Mouse (Mus musculus) forebrain, postnatal 0 days (tissue): ENCODE data around the gene Apold1. TPM values are rescaled to one million over a fixed set of nuclear protein-coding genes. Genes with fewer than 3 reads are reported as not detected.

Experiments
- ATAC-seq: fragments of 200-750 bp; cut with Nextera tagmentation; 2 replicates; pipeline ENCODE4 v1.8.0; 2017; ENCODE audit warnings: mild to moderate bottlenecking, moderate library complexity
- DNase-seq: peaks from one replicate; pipeline ENCODE4 v3.0.0-alpha.2; 2015
- H3K27ac ChIP-seq: fragments of 300-500 bp; sonication (generic); 2 replicates; pipeline ENCODE4 v1.5.1; 2014; ENCODE audit warnings: low read depth, mild to moderate bottlenecking, antibody characterized with exemption, low read length, moderate library complexity, mixed read lengths
- H3K27me3 ChIP-seq: fragments of 300-500 bp; sonication (generic); 2 replicates; pipeline ENCODE4 v1.6.1; 2014; ENCODE audit warnings: mild to moderate bottlenecking, low read length, mixed read lengths; ENCODE audit not compliant: insufficient read depth
- H3K36me3 ChIP-seq: fragments of 300-500 bp; sonication (generic); 2 replicates; pipeline ENCODE4 v1.6.1; 2014; ENCODE audit warnings: mild to moderate bottlenecking, moderate library complexity; ENCODE audit not compliant: insufficient read depth
- H3K4me1 ChIP-seq: fragments of 300-500 bp; sonication (generic); 2 replicates; pipeline ENCODE4 v1.6.1; 2014; ENCODE audit warnings: antibody characterized with exemption; ENCODE audit not compliant: insufficient read depth
- H3K4me2 ChIP-seq: fragments of 300-500 bp; sonication (generic); 2 replicates; pipeline ENCODE4 v1.6.1; 2014; ENCODE audit warnings: low read depth, mild to moderate bottlenecking, moderate library complexity
- H3K4me3 ChIP-seq: fragments of 300-500 bp; sonication (generic); 2 replicates; pipeline ENCODE4 v1.5.1; 2014; ENCODE audit warnings: low read depth, low read length, mixed read lengths
- H3K9ac ChIP-seq: fragments of 300-500 bp; sonication (generic); 2 replicates; pipeline ENCODE4 v1.6.1; 2014; ENCODE audit warnings: mild to moderate bottlenecking
- H3K9me3 ChIP-seq: fragments of 300-500 bp; sonication (generic); 2 replicates; pipeline ENCODE4 v1.6.1; 2016; ENCODE audit warnings: low read length
- CTCF ChIP-seq: sonication (generic); IDR thresholded peaks from 2 replicates; pipeline ENCODE4 v1.5.1; 2016; ENCODE audit warnings: antibody characterized with exemption, control low read depth, low read depth
- WGBS: fragments of 180-500 bp; shearing (Covaris S2); extraction: QIAGEN DNeasy Blood & Tissue Kit; methylation state at CpG from one replicate; pipeline ENCODE4 v1.1.7; 2014; 5-methylcytosine and 5-hydroxymethylcytosine counted together
- polyA plus RNA-seq: library from polyadenylated mRNA; unstranded; fragments of >200 nt; fragmentation: Nextera tagmentation; extraction: Ambion mirVana; gene quantifications from 2 replicates; pipeline ENCODE4 v1.2.1, GENCODE M21; 2015
- total RNA-seq: library from RNA; depleted of rRNA; stranded (reverse); fragments of >200 nt; gene quantifications from 2 replicates; pipeline ENCODE4 v1.2.3, GENCODE M21; 2014

Apold1 gene
- total and polyA plus RNA-seq, 2 experiments from 2014 or later, result 5.9 to 8.7 TPM

- ATAC-seq (peak; percentile 97), DNase-seq (peak; percentile 96)
- peaks cover 5% of the 10 kb centered on the region; the same call in 1 of the 2 replicates for H3K4me1 ChIP-seq
- no peaks in the 10 kb centered on the region for H3K27me3 ChIP-seq
- peaks cover 27% of the 10 kb centered on the region for H3K36me3 ChIP-seq
- H3K4me3 ChIP-seq, result peak within 1 kb of the TSS; percentile 69
- peak within 1 kb of the TSS; percentile 57 for H3K4me2 ChIP-seq
- peak within 1 kb of the TSS; percentile 76 for H3K9ac ChIP-seq
- WGBS, result 4% methylated on average over 19 of the region's 19 CpGs
- H3K27ac ChIP-seq, result peak within 1 kb of the TSS; percentile 31; the same call in 1 of the 2 replicates
- no peaks in the 10 kb centered on the region for H3K9me3 ChIP-seq
- TF ChIP-seq CTCF, result peak; percentile 100
These were observed 29.7 kb downstream of the Apold1 start, which contains the start of gene Ddx47 for GRCm38 (mm10) chr6:135011048-135011733. TSS of gene Ddx47 (plus strand) at chr6:135011612.

DNA sequence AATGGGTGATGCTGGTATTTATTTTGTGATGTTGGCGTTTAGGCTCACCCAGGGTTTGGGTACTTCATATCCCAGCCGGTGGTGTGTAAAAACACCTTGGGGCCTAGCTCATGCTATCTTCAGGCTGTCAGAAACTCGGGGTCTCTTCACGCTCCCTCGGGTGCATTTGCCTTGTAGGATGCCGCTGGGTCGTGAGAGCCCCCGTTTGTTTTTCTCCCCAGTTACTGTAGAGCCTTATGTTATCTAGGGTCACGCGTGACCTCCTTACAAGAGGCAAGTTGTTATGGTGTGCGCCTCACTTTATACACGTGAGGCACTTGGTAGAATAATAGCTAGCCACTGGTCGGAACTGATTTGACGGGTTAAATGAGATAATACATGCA is 30.2 kb downstream of the Apold1 start:
- TF ChIP-seq CTCF, result no peak
- WGBS, result 3% methylated on average over 14 of the region's 14 CpGs
- Histone ChIP-seq H3K9me3 (no peaks in the 10 kb centered on the region), H3K9ac (peak overlapping the region; percentile 76), H3K4me3 (peak overlapping the region; percentile 69), H3K4me1 (peaks cover 5% of the 10 kb centered on the region; the same call in 1 of the 2 replicates), H3K4me2 (peak overlapping the region; percentile 57), H3K27ac (peak overlapping the region; percentile 31; the same call in 1 of the 2 replicates), H3K36me3 (peaks cover 33% of the 10 kb centered on the region), H3K27me3 (no peaks in the 10 kb centered on the region)
- ATAC-seq (peak; percentile 66), DNase-seq (no peak)

- Histone ChIP-seq H3K9ac (no peak overlapping the region), H3K4me3 (no peak overlapping the region), H3K27ac (no peak overlapping the region), H3K9me3 (no peaks in the 10 kb centered on the region), H3K4me1 (peaks cover 3% of the 10 kb centered on the region; the same call in 1 of the 2 replicates), H3K27me3 (no peaks in the 10 kb centered on the region), H3K36me3 (peaks cover 86% of the 10 kb centered on the region), H3K4me2 (no peak overlapping the region)
- 95% methylated on average over 11 of the region's 11 CpGs for WGBS
- no peak for TF ChIP-seq CTCF
- ATAC-seq, result no peak
- no peak for DNase-seq
These were observed 35.7 kb downstream of the Apold1 start for GRCm38 (mm10) chr6:135017211-135017610.

GRCm38 (mm10) chr6:135019564-135019963 is 38.0 kb downstream of the Apold1 start:
- H3K27me3 ChIP-seq, result no peaks in the 10 kb centered on the region
- no peak overlapping the region for H3K4me2 ChIP-seq
- no peak overlapping the region for H3K9ac ChIP-seq
- no peak overlapping the region for H3K4me3 ChIP-seq
- DNase-seq (no peak), ATAC-seq (peak; percentile 20; the same call in 1 of the 2 replicates)
- peaks cover 98% of the 10 kb centered on the region for H3K36me3 ChIP-seq
- H3K4me1 ChIP-seq, result no peaks in the 10 kb centered on the region
- no peak for TF ChIP-seq CTCF
- 90% methylated on average over 10 of the region's 10 CpGs for WGBS
- no peak overlapping the region for H3K27ac ChIP-seq
- H3K9me3 ChIP-seq, result no peaks in the 10 kb centered on the region

DNA sequence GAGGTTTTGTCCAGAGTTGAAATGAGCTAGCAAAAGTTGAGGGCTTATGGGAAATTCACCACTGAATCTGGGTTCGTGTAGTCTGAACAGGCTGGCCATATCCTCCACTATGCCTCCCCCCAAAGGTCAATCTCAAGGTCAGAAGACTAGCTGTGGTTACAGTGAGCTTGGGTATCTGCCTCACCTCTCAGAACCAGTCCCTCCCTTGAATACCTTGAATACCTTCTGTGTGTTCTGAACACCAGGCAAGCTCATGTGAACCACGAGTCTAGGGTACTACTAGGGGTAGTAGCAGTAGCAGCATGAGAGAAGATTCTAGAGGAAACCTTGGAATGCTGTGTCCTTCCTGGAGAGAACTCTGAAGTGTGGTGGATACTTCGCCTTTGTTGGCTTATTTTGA is 40.1 kb downstream of the Apold1 start:
- 90% methylated on average over 3 of the region's 3 CpGs for WGBS
- Histone ChIP-seq H3K9ac (no peak overlapping the region), H3K27ac (no peak overlapping the region), H3K36me3 (peaks cover 84% of the 10 kb centered on the region), H3K27me3 (no peaks in the 10 kb centered on the region), H3K4me2 (no peak overlapping the region), H3K4me1 (no peaks in the 10 kb centered on the region), H3K9me3 (no peaks in the 10 kb centered on the region), H3K4me3 (no peak overlapping the region)
- TF ChIP-seq CTCF, result no peak
- DNase-seq (no peak), ATAC-seq (no peak)

- ATAC-seq (no peak), DNase-seq (no peak)
- TF ChIP-seq CTCF, result no peak
- Histone ChIP-seq H3K36me3 (peaks cover 67% of the 10 kb centered on the region), H3K27ac (no peak overlapping the region), H3K4me2 (no peak overlapping the region), H3K9ac (no peak overlapping the region), H3K9me3 (no peaks in the 10 kb centered on the region), H3K4me1 (no peaks in the 10 kb centered on the region), H3K27me3 (no peaks in the 10 kb centered on the region), H3K4me3 (no peak overlapping the region)
- WGBS, result 95% methylated on average over 14 of the region's 14 CpGs
These were observed 41.9 kb downstream of the Apold1 start for GRCm38 (mm10) chr6:135023379-135023778.

- H3K36me3 ChIP-seq, result peaks cover 54% of the 10 kb centered on the region
- H3K27ac ChIP-seq, result no peak overlapping the region
- no peaks in the 10 kb centered on the region for H3K4me1 ChIP-seq
- no peaks in the 10 kb centered on the region for H3K27me3 ChIP-seq
- no peak overlapping the region for H3K4me2 ChIP-seq
- H3K9me3 ChIP-seq, result no peaks in the 10 kb centered on the region
- H3K9ac ChIP-seq, result no peak overlapping the region
- DNase-seq (no peak), ATAC-seq (no peak)
- WGBS, result 97% methylated on average over 1 of the region's 1 CpGs
- no peak for TF ChIP-seq CTCF
- H3K4me3 ChIP-seq, result no peak overlapping the region
These were observed 43.4 kb downstream of the Apold1 start for GRCm38 (mm10) chr6:135024781-135025420.
